Mouse (Mus musculus) MEL (cell line): ENCODE results near the gene Aldh1b1. TPM values are rescaled to one million over a fixed set of nuclear protein-coding genes. Genes with fewer than 3 reads are reported as not detected.

Experiments used
- DNase-seq: peaks from one replicate; pipeline ENCODE4 v3.0.0; 2011; ENCODE audit warnings: low read depth, low spot score
- H3K27ac ChIP-seq: 2 replicates; pipeline ENCODE4 v1.5.1; 2012; ENCODE audit warnings: low read depth, mild to moderate bottlenecking, control low read depth, low read length, moderate library complexity; ENCODE audit not compliant: control insufficient read depth
- H3K27me3 ChIP-seq, 2 experiments: fragments of 150-350 bp in 1 of 2; sonication (generic) in 1 of 2; 2 replicates each; pipeline ENCODE4 v1.6.1; 2012; ENCODE audit warnings: low read length in 2 of 2, mild to moderate bottlenecking in 2 of 2, improper control_type of control experiment in 1 of 2, moderate library complexity in 1 of 2; ENCODE audit not compliant: insufficient read depth in 2 of 2, control insufficient read depth in 1 of 2
- H3K36me3 ChIP-seq, 2 experiments: 2 replicates each; pipeline ENCODE4 v1.6.1; 2012 to 2014; ENCODE audit warnings: low read length in 2 of 2, improper control_type of control experiment in 1 of 2, inconsistent platforms in 1 of 2, mild to moderate bottlenecking in 1 of 2; ENCODE audit not compliant: insufficient read depth in 2 of 2, control insufficient read depth in 1 of 2
- H3K4me1 ChIP-seq, 2 experiments: fragments of 150-350 bp in 1 of 2; sonication (generic) in 1 of 2; 2 replicates each; pipeline ENCODE4 v1.6.1; 2012; ENCODE audit warnings: low read length in 2 of 2, improper control_type of control experiment in 1 of 2, mild to moderate bottlenecking in 1 of 2; ENCODE audit not compliant: insufficient read depth in 2 of 2, control insufficient read depth in 1 of 2
- H3K4me3 ChIP-seq, 2 experiments: fragments of 150-350 bp in 1 of 2; sonication (generic) in 1 of 2; 2 replicates each; pipeline ENCODE4 v1.5.1; 2012; ENCODE audit warnings: low read depth in 2 of 2, low read length in 2 of 2, mild to moderate bottlenecking in 2 of 2, moderate library complexity in 2 of 2, control low read depth in 1 of 2, improper control_type of control experiment in 1 of 2; ENCODE audit not compliant: control insufficient read depth in 1 of 2, insufficient read depth in 1 of 2
- H3K79me2 ChIP-seq: 2 replicates; pipeline ENCODE4 v1.6.1; 2012; ENCODE audit warnings: mild to moderate bottlenecking, low read length, moderate library complexity; ENCODE audit not compliant: control insufficient read depth, poor library complexity, insufficient read depth
- H3K9ac ChIP-seq: 2 replicates; pipeline ENCODE4 v1.6.1; 2012; ENCODE audit warnings: low read depth, mild to moderate bottlenecking, control low read depth, low read length, moderate library complexity; ENCODE audit not compliant: control insufficient read depth, poor library complexity, severe bottlenecking
- H3K9me3 ChIP-seq: fragments of 150-350 bp; sonication (generic); replicated peaks from 2 replicates; pipeline ENCODE4 v1.6.1; 2012; ENCODE audit warnings: mild to moderate bottlenecking, low read length, improper control_type of control experiment, moderate library complexity; ENCODE audit not compliant: insufficient read depth
- BHLHE40 ChIP-seq: IDR thresholded peaks from 2 replicates; pipeline ENCODE4 v1.6.1; 2012; ENCODE audit warnings: low read depth, mild to moderate bottlenecking, inconsistent platforms, low read length, improper control_type of control experiment, borderline replicate concordance
- CHD2 ChIP-seq: IDR thresholded peaks from 2 replicates; pipeline ENCODE4 v1.6.1; 2011; ENCODE audit warnings: low read length, improper control_type of control experiment
- CTCF ChIP-seq, 3 experiments: IDR thresholded peaks in 2 of 3; conservative IDR thresholded peaks in 1 of 3; 2 replicates each; pipeline ENCODE4 v1.5.1; 2011 to 2012; ENCODE audit warnings: low read length in 3 of 3, low read depth in 2 of 3, mild to moderate bottlenecking in 2 of 3, improper control_type of control experiment in 1 of 3, inconsistent platforms in 1 of 3, mixed read lengths in 1 of 3, moderate library complexity in 1 of 3; ENCODE audit not compliant: control insufficient read depth in 1 of 3, insufficient read depth in 1 of 3, poor library complexity in 1 of 3, severe bottlenecking in 1 of 3
- ELF1 ChIP-seq: IDR thresholded peaks from 2 replicates; pipeline ENCODE4 v1.6.1; 2014; ENCODE audit warnings: low read depth, mild to moderate bottlenecking, inconsistent platforms, low read length, improper control_type of control experiment, moderate library complexity
- EP300 ChIP-seq, 2 experiments: IDR thresholded peaks; 2 replicates each; pipeline ENCODE4 v1.6.1; 2011; ENCODE audit warnings: improper control_type of control experiment in 2 of 2, low read length in 2 of 2, low read depth in 1 of 2, mild to moderate bottlenecking in 1 of 2
- GABPA ChIP-seq: IDR thresholded peaks from 2 replicates; pipeline ENCODE4 v1.6.1; 2012; ENCODE audit warnings: low read depth, mild to moderate bottlenecking, inconsistent platforms, low read length, improper control_type of control experiment, moderate library complexity
- GATA1 ChIP-seq: IDR thresholded peaks from 2 replicates; pipeline ENCODE4 v1.6.1; 2011; ENCODE audit warnings: low read depth, low read length, improper control_type of control experiment
- HCFC1 ChIP-seq: IDR thresholded peaks from 2 replicates; pipeline ENCODE4 v1.6.1; 2012; ENCODE audit warnings: low read depth, mild to moderate bottlenecking, inconsistent platforms, low read length, improper control_type of control experiment, moderate library complexity
- JUND ChIP-seq: IDR thresholded peaks from 2 replicates; pipeline ENCODE4 v1.6.1; 2011; ENCODE audit warnings: low read depth, mild to moderate bottlenecking, improper control_type of control experiment, low read length
- KAT2A ChIP-seq: conservative IDR thresholded peaks from 2 replicates; pipeline ENCODE4 v1.6.1; 2012; ENCODE audit warnings: low read depth, low read length, improper control_type of control experiment, inconsistent platforms
- MAZ ChIP-seq: IDR thresholded peaks from 2 replicates; pipeline ENCODE4 v1.6.1; 2012; ENCODE audit warnings: low read depth, mild to moderate bottlenecking, inconsistent platforms, low read length, improper control_type of control experiment
- MEF2A ChIP-seq: IDR thresholded peaks from 2 replicates; pipeline ENCODE4 v1.6.1; 2014; ENCODE audit warnings: low read depth, mild to moderate bottlenecking, inconsistent platforms, low read length, improper control_type of control experiment; ENCODE audit not compliant: poor library complexity, insufficient replicate concordance, severe bottlenecking; ENCODE audit errors: extremely low read depth
- MXI1 ChIP-seq: IDR thresholded peaks from 2 replicates; pipeline ENCODE4 v1.6.1; 2011; ENCODE audit warnings: mild to moderate bottlenecking, low read depth, low read length, improper control_type of control experiment
- MYB ChIP-seq: IDR thresholded peaks from 2 replicates; pipeline ENCODE4 v1.6.1; 2011; ENCODE audit warnings: mild to moderate bottlenecking, low read depth, low read length, improper control_type of control experiment
- MYC ChIP-seq: IDR thresholded peaks from 2 replicates; pipeline ENCODE4 v1.6.1; 2011; ENCODE audit warnings: low read depth, mild to moderate bottlenecking, low read length, improper control_type of control experiment, moderate library complexity
- NELFE ChIP-seq: IDR thresholded peaks from 2 replicates; pipeline ENCODE4 v1.6.1; 2011; ENCODE audit warnings: low read depth, low read length, improper control_type of control experiment
- POLR2A ChIP-seq, 2 experiments: IDR thresholded peaks; 2 replicates each; pipeline ENCODE4 v1.6.1; 2011 to 2012; ENCODE audit warnings: low read length in 2 of 2, mild to moderate bottlenecking in 2 of 2, control low read depth in 1 of 2, improper control_type of control experiment in 1 of 2, low read depth in 1 of 2, moderate library complexity in 1 of 2; ENCODE audit not compliant: control insufficient read depth in 1 of 2, insufficient read depth in 1 of 2, poor library complexity in 1 of 2
- POLR2AphosphoS2 ChIP-seq: IDR thresholded peaks from 2 replicates; pipeline ENCODE4 v1.6.1; 2011; ENCODE audit warnings: low read length, improper control_type of control experiment
- POLR2AphosphoS5 ChIP-seq: IDR thresholded peaks from 2 replicates; pipeline ENCODE4 v1.6.1; 2012; ENCODE audit warnings: low read depth, borderline replicate concordance, mild to moderate bottlenecking, inconsistent platforms, low read length, moderate library complexity, mixed read lengths
- SMC3 ChIP-seq: IDR thresholded peaks from 2 replicates; pipeline ENCODE4 v1.6.1; 2011; ENCODE audit warnings: low read depth, low read length, improper control_type of control experiment
- TAL1 ChIP-seq: IDR thresholded peaks from 2 replicates; pipeline ENCODE4 v1.6.1; 2012; ENCODE audit warnings: mild to moderate bottlenecking, inconsistent platforms, low read length, moderate library complexity, mixed read lengths
- TBP ChIP-seq: IDR thresholded peaks from 2 replicates; pipeline ENCODE4 v1.8.0; 2011; ENCODE audit warnings: low read depth, low read length, improper control_type of control experiment
- UBTF ChIP-seq: IDR thresholded peaks from 2 replicates; pipeline ENCODE4 v1.6.1; 2012; ENCODE audit warnings: low read depth, mild to moderate bottlenecking, inconsistent platforms, low read length, improper control_type of control experiment, moderate library complexity, borderline replicate concordance; ENCODE audit not compliant: insufficient read depth
- USF1 ChIP-seq: IDR thresholded peaks from 2 replicates; pipeline ENCODE4 v1.6.1; 2014; ENCODE audit warnings: low read depth, mild to moderate bottlenecking, inconsistent platforms, low read length, improper control_type of control experiment, moderate library complexity
- ZC3H11A ChIP-seq: IDR thresholded peaks from 2 replicates; pipeline ENCODE4 v1.6.1; 2012; ENCODE audit warnings: low read depth, mild to moderate bottlenecking, inconsistent platforms, low read length, improper control_type of control experiment
- polyA plus RNA-seq, 2 experiments: library from polyadenylated mRNA; stranded (reverse) in 1 of 2; unstranded in 1 of 2; fragments of >175 nt in 1 of 2; fragments of >200 nt in 1 of 2; gene quantifications; 2 replicates each; pipeline versions ENCODE4 v1.2.1 to v1.2.4; 2012; ENCODE audit warnings: low replicate concordance in 2 of 2, low read depth in 1 of 2; ENCODE audit not compliant: insufficient read length in 2 of 2, insufficient read depth in 1 of 2, missing spikeins in 1 of 2
- total RNA-seq: library from RNA; depleted of rRNA; stranded (reverse); fragments of 300-350 nt; gene quantifications from 2 replicates; pipeline ENCODE4 v1.2.3, GENCODE M21; 2012

Aldh1b1 gene
- total and polyA plus RNA-seq, 3 experiments: 1.9 to 2.1 TPM; not detected in 1

- Histone ChIP-seq H3K27me3 (peaks cover 0 to 4% of the 10 kb centered on the region in 2 experiments; a peak in 2 of 4 replicates), H3K79me2 (no peaks in the 10 kb centered on the region), H3K4me3 (no peak overlapping the region), H3K4me1 (peaks cover 6 to 16% of the 10 kb centered on the region in 2 experiments), H3K36me3 (peaks cover 0 to 7% of the 10 kb centered on the region in 2 experiments; a peak in 2 of 4 replicates), H3K27ac (no peak overlapping the region), H3K9me3 (no peaks in the 10 kb centered on the region), H3K9ac (no peak overlapping the region)
- DNase-seq: no peak
- TF ChIP-seq POLR2A (IDR thresholded peaks at IDR 0.05; ENCODE audit: control insufficient read depth in 1 of 2, insufficient read depth in 1 of 2, low read depth in 1 of 2, low read length in 2 of 2, poor library complexity in 1 of 2) (no peak), TBP (no peak), CHD2 (no peak), MXI1 (no peak), POLR2AphosphoS5 (no peak), JUND (no peak), MYC (no peak), BHLHE40 (no peak), ELF1 (no peak), GATA1 (no peak), CTCF (IDR thresholded peaks at IDR 0.05 in 2 of 3, conservative IDR thresholded peaks at IDR 0.05 in 1 of 3; ENCODE audit: control insufficient read depth in 1 of 3, insufficient read depth in 1 of 3, low read depth in 2 of 3, low read length in 3 of 3, poor library complexity in 1 of 3, severe bottlenecking in 1 of 3) (no peak), NELFE (no peak), HCFC1 (no peak), MYB (no peak)
These were observed 2.1 kb upstream of the Aldh1b1 start for GRCm38 (mm10) chr4:45796760-45797159.

GRCm38 (mm10) chr4:45799956-45800537, 1.2 kb downstream of the Aldh1b1 start:
- no peak for DNase-seq
- TF ChIP-seq POLR2AphosphoS2 (no peak), UBTF (no peak), MEF2A (no peak), EP300 (IDR thresholded peaks at IDR 0.05; ENCODE audit: low read depth in 1 of 2, low read length in 2 of 2) (no peak), GABPA (no peak), ZC3H11A (no peak), SMC3 (no peak), MAZ (no peak), TAL1 (no peak), TBP (no peak), USF1 (no peak), ELF1 (no peak), MXI1 (no peak), MYC (no peak), KAT2A (no peak), BHLHE40 (no peak)
- TF ChIP-seq, all 39 proteins: peak for 0
- H3K79me2 ChIP-seq: no peaks in the 10 kb centered on the region
- peaks cover 2% of the 10 kb centered on the region in 2 experiments; a peak in 3 of 4 replicates for H3K27me3 ChIP-seq
- H3K4me1 ChIP-seq: peaks cover 6 to 16% of the 10 kb centered on the region in 2 experiments
- no peak overlapping the region for H3K9ac ChIP-seq
- H3K36me3 ChIP-seq: peaks cover 0 to 7% of the 10 kb centered on the region in 2 experiments; a peak in 2 of 4 replicates
- H3K27ac ChIP-seq: no peak overlapping the region
- H3K4me3 ChIP-seq: no peak overlapping the region
- H3K9me3 ChIP-seq: no peaks in the 10 kb centered on the region
